Mouse (Mus musculus): ENCODE data around the gene Olfr1107. TPM values are rescaled to one million over a fixed set of nuclear protein-coding genes. Genes with fewer than 3 reads are reported as not detected.

The Olfr1107 gene
- not detected in 2 replicates for polyA plus RNA-seq (2011; ENCODE audit: insufficient read length, low read depth, missing spikeins)

DNA sequence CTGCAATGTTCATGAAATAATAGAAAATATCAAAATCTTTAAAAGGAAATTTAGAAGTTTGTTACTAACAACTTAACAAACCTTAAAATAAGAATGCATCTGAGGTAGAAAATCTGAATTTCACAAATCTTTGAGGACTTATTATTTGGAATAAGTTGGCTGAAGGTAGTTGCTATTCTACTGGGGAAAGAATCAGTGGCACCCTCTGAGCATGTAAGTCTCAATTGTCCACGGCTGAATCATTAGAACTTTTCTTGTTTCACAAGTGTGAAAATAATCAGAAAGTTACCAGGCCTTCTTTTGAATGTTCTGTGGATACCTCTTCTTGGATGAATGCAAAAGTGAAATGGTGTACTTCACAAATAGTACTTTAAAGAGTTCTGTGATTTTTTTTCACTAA lies at the start of gene Olfr1107:
TSS of gene Olfr1107 (minus strand) at position 101 of the 400 bp plus-strand sequence.
- H3K4me1 ChIP-seq (ENCODE audit: control insufficient read depth, insufficient read depth, low read length): no peaks in the 10 kb centered on the region
- no peak within 1 kb of the TSS for H3K4me3 ChIP-seq (ENCODE audit: insufficient read depth, low read length)
- no peak for TF ChIP-seq CTCF (IDR thresholded peaks at IDR 0.05; ENCODE audit: borderline replicate concordance, insufficient read depth, low read length)
- TF ChIP-seq POLR2A (IDR thresholded peaks at IDR 0.05; ENCODE audit: low read depth, low read length): no peak
- H3K27ac ChIP-seq (ENCODE audit: insufficient read depth, low read length): no peak within 1 kb of the TSS

DNA sequence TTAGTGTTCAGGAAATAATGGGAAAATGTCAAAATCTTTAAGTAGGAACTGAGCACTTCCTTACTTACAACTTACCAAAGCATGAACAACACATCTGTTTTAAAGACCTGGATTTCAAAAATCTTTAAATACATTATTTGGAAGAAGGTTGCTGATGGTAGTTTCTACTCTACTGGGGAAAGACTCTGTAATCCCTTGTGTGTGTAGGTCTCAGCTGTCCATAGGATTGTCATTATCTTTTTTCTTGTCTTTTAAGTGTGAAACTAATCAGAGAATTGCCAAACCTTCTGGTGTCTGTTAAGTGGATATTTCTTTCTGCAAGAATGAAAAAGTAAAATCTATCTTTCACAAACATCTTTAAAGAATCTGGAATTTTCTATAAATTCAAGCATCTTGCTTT lies 38.9 kb upstream of the Olfr1107 start, which contains the start of gene Olfr259:
TSS of gene Olfr259 (minus strand) at position 101 of the 400 bp plus-strand sequence.
- Histone ChIP-seq H3K4me3 (ENCODE audit: insufficient read depth, low read length) (no peak within 1 kb of the TSS), H3K27ac (ENCODE audit: insufficient read depth, low read length) (no peak within 1 kb of the TSS), H3K4me1 (ENCODE audit: control insufficient read depth, insufficient read depth, low read length) (no peaks in the 10 kb centered on the region)
- no peak for TF ChIP-seq POLR2A (IDR thresholded peaks at IDR 0.05; ENCODE audit: low read depth, low read length)
- no peak for TF ChIP-seq CTCF (IDR thresholded peaks at IDR 0.05; ENCODE audit: borderline replicate concordance, insufficient read depth, low read length)

DNA sequence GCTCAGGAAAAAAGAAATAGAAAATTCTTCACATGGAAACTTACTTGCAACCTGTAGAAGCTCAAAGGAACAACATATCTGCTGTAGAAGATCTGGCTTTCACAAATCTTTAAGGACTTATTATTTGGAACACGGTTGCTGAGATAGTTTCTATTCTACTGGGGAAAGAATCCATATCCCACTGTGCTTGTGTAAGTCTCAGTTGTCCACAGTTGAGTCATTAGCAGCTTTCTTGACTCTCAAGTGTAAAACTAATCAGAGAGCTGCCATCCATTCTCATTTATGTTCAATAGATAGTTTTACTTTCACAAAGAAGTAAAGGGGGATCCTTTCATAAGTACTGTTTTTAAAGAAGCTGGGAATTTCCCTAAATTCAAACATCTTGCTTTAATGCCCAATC lies 20.3 kb upstream of the Olfr1107 start, which contains the start of gene Olfr1109:
TSS of gene Olfr1109 (minus strand) at position 101 of the 400 bp plus-strand sequence.
- H3K4me3 ChIP-seq (ENCODE audit: insufficient read depth, low read length): no peak within 1 kb of the TSS
- no peak within 1 kb of the TSS for H3K27ac ChIP-seq (ENCODE audit: insufficient read depth, low read length)
- no peak for TF ChIP-seq POLR2A (IDR thresholded peaks at IDR 0.05; ENCODE audit: low read depth, low read length)
- TF ChIP-seq CTCF (IDR thresholded peaks at IDR 0.05; ENCODE audit: borderline replicate concordance, insufficient read depth, low read length): no peak
- H3K4me1 ChIP-seq (ENCODE audit: control insufficient read depth, insufficient read depth, low read length): no peaks in the 10 kb centered on the region

DNA sequence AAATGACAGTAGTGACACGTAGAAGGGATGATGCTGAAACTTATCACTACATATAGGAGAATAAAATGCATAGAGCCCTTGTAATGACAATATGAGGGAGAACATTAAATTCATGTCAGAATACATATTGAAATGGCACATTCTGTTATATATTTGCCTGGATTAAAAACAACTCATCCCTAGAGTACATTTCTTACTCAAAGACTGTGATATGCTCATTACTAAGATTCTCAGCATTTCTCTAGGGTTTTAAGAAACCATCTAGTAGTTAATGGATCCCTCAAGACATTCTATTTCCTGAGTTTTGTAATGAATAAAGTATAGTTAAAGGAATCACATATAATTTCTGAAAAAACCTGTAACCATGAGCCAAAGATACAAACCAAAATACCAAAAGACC lies 23.4 kb downstream of the Olfr1107 start, which contains the start of gene Olfr1106:
TSS of gene Olfr1106 (minus strand) at position 101 of the 400 bp plus-strand sequence.
- TF ChIP-seq CTCF (IDR thresholded peaks at IDR 0.05; ENCODE audit: borderline replicate concordance, insufficient read depth, low read length): no peak
- TF ChIP-seq POLR2A (IDR thresholded peaks at IDR 0.05; ENCODE audit: low read depth, low read length): no peak
- Histone ChIP-seq H3K4me3 (ENCODE audit: insufficient read depth, low read length) (no peak within 1 kb of the TSS), H3K27ac (ENCODE audit: insufficient read depth, low read length) (no peak within 1 kb of the TSS), H3K4me1 (ENCODE audit: control insufficient read depth, insufficient read depth, low read length) (no peaks in the 10 kb centered on the region)

- Histone ChIP-seq H3K4me3 (ENCODE audit: insufficient read depth, low read length) (no peak within 1 kb of the TSS), H3K27ac (ENCODE audit: insufficient read depth, low read length) (no peak within 1 kb of the TSS), H3K4me1 (ENCODE audit: control insufficient read depth, insufficient read depth, low read length) (no peaks in the 10 kb centered on the region)
- TF ChIP-seq CTCF (IDR thresholded peaks at IDR 0.05; ENCODE audit: borderline replicate concordance, insufficient read depth, low read length) (no peak), POLR2A (IDR thresholded peaks at IDR 0.05; ENCODE audit: low read depth, low read length) (no peak)
Measured at GRCm38 (mm10) chr2:87036431-87036830, 39.2 kb downstream of the Olfr1107 start, which contains the start of gene Olfr1105. TSS of gene Olfr1105 (minus strand) at chr2:87036531.

- no peaks in the 10 kb centered on the region for H3K4me1 ChIP-seq (ENCODE audit: control insufficient read depth, insufficient read depth, low read length)
- TF ChIP-seq POLR2A (IDR thresholded peaks at IDR 0.05; ENCODE audit: low read depth, low read length) (no peak), CTCF (IDR thresholded peaks at IDR 0.05; ENCODE audit: borderline replicate concordance, insufficient read depth, low read length) (no peak)
- H3K27ac ChIP-seq (ENCODE audit: insufficient read depth, low read length): no peak within 1 kb of the TSS
- no peak within 1 kb of the TSS for H3K4me3 ChIP-seq (ENCODE audit: insufficient read depth, low read length)
Measured at GRCm38 (mm10) chr2:87026980-87027379, 48.6 kb downstream of the Olfr1107 start, which contains the start of gene Olfr1104. TSS of gene Olfr1104 (minus strand) at chr2:87027080.

Other genes with a start within 250 kb of the Olfr1107 start
- not detected in 2 replicates for gene Olfr1095, start 224.1 kb downstream of the Olfr1107 start, polyA plus RNA-seq (2011; ENCODE audit: insufficient read length, low read depth, missing spikeins)
- not detected in 2 replicates for gene Gm13723, start 201.0 kb downstream of the Olfr1107 start, polyA plus RNA-seq (2011; ENCODE audit: insufficient read length, low read depth, missing spikeins)
- gene Olfr1097, start 183.6 kb downstream of the Olfr1107 start, polyA plus RNA-seq (2011; ENCODE audit: insufficient read length, low read depth, missing spikeins): not detected in 2 replicates
- not detected in 2 replicates for gene Olfr1098, start 151.3 kb downstream of the Olfr1107 start, polyA plus RNA-seq (2011; ENCODE audit: insufficient read length, low read depth, missing spikeins)
- not detected in 2 replicates for gene Olfr1099, start 115.1 kb downstream of the Olfr1107 start, polyA plus RNA-seq (2011; ENCODE audit: insufficient read length, low read depth, missing spikeins)
- not detected in 2 replicates for gene Olfr1100, start 95.9 kb downstream of the Olfr1107 start, polyA plus RNA-seq (2011; ENCODE audit: insufficient read length, low read depth, missing spikeins)
- gene Olfr1101, start 84.6 kb downstream of the Olfr1107 start, polyA plus RNA-seq (2011; ENCODE audit: insufficient read length, low read depth, missing spikeins): not detected in 2 replicates
- not detected in 2 replicates for gene Olfr1102, start 77.4 kb downstream of the Olfr1107 start, polyA plus RNA-seq (2011; ENCODE audit: insufficient read length, low read depth, missing spikeins)
- not detected in 2 replicates for gene Olfr1104, start 48.7 kb downstream of the Olfr1107 start, polyA plus RNA-seq (2011; ENCODE audit: insufficient read length, low read depth, missing spikeins)
- gene Olfr1105, start 39.3 kb downstream of the Olfr1107 start, polyA plus RNA-seq (2011; ENCODE audit: insufficient read length, low read depth, missing spikeins): not detected in 2 replicates
- gene Olfr1106, start 23.5 kb downstream of the Olfr1107 start, polyA plus RNA-seq (2011; ENCODE audit: insufficient read length, low read depth, missing spikeins): not detected in 2 replicates
- not detected in 2 replicates for gene Olfr1109, start 20.2 kb upstream of the Olfr1107 start, polyA plus RNA-seq (2011; ENCODE audit: insufficient read length, low read depth, missing spikeins)
- gene Olfr259, start 38.8 kb upstream of the Olfr1107 start, polyA plus RNA-seq (2011; ENCODE audit: insufficient read length, low read depth, missing spikeins): not detected in 2 replicates
- gene Olfr1110, start 64.5 kb upstream of the Olfr1107 start, polyA plus RNA-seq (2011; ENCODE audit: insufficient read length, low read depth, missing spikeins): not detected in 2 replicates
- gene Olfr1111, start 76.8 kb upstream of the Olfr1107 start, polyA plus RNA-seq (2011; ENCODE audit: insufficient read length, low read depth, missing spikeins): not detected in 2 replicates
- gene Olfr1112, start 112.0 kb upstream of the Olfr1107 start, polyA plus RNA-seq (2011; ENCODE audit: insufficient read length, low read depth, missing spikeins): not detected in 2 replicates
- not detected in 2 replicates for gene Olfr1113, start 133.2 kb upstream of the Olfr1107 start, polyA plus RNA-seq (2011; ENCODE audit: insufficient read length, low read depth, missing spikeins)
- not detected in 2 replicates for gene Olfr1115, start 172.2 kb upstream of the Olfr1107 start, polyA plus RNA-seq (2011; ENCODE audit: insufficient read length, low read depth, missing spikeins)
- not detected in 2 replicates for gene Olfr1116, start 191.7 kb upstream of the Olfr1107 start, polyA plus RNA-seq (2011; ENCODE audit: insufficient read length, low read depth, missing spikeins)
- not detected in 2 replicates for gene Olfr1118, start 231.8 kb upstream of the Olfr1107 start, polyA plus RNA-seq (2011; ENCODE audit: insufficient read length, low read depth, missing spikeins)